Mouse (Mus musculus): Measurements from ENCODE around the gene Dcdc2a. TPM values are rescaled to one million over a fixed set of nuclear protein-coding genes. Genes with fewer than 3 reads are reported as not detected.

Gene Dcdc2a
- 0.09 and 0.78 TPM in 2 replicates for polyA plus RNA-seq (2015; fragmentation: Nextera tagmentation; extraction: Ambion mirVana)

DNA sequence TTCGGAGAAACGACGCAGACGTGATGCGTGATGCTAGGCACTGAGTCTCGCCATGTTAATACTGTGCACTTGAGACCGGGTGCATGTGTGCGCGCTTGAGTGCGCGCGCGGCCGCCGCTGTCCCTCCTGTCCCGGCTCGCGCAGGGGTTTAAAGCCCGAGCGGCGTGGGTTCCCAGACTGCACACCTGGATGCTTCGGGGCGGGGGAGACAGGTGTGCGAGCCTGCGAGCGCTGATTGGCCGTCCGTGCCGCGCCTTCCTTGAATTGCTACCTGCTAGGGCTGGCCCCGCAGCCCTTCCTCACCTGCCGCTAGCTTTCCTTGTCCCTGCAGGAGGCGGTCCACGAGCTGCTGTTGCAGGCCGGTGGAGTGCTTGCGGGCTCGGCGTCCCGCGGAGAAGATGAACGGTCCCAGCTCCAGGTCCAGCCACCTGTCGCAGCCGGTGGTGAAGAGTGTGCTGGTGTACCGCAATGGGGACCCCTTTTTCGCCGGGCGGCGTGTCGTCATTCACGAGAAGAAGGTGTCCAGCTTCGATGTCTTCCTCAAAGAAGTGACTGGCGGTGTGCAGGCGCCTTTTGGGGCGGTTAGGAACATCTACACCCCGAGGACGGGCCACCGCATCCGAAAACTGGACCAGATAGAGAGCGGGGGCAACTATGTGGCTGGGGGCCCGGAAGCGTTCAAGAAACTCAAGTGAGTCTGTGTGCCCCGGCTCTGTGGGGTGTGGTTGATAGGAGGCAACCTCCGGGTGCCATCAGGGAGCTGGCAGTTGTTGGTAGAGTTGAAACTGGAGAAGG is at the start of gene Dcdc2a:
TSS of gene Dcdc2a (plus strand) at position 132 of the 795 bp plus-strand sequence.
- Histone ChIP-seq H3K4me3 (replicated peaks) (peak within 1 kb of the TSS; percentile 41), H3K9me3 (replicated peaks) (no peaks in the 10 kb centered on the region), H3K9ac (no peak within 1 kb of the TSS), H3K27me3 (peaks cover 48% of the 10 kb centered on the region), H3K27ac (replicated peaks) (no peak within 1 kb of the TSS), H3K36me3 (replicated peaks) (no peaks in the 10 kb centered on the region), H3K4me2 (peak within 1 kb of the TSS; percentile 64), H3K4me1 (replicated peaks) (0 out of 2 replicates have a peak, but pooled peaks cover 11% of the 10 kb centered on the region)
- 5% methylated on average over 63 of the region's 63 CpGs for WGBS (ENCODE audit: insufficient replicate concordance)
- no peak for ATAC-seq (ENCODE audit: insufficient read depth)

DNA sequence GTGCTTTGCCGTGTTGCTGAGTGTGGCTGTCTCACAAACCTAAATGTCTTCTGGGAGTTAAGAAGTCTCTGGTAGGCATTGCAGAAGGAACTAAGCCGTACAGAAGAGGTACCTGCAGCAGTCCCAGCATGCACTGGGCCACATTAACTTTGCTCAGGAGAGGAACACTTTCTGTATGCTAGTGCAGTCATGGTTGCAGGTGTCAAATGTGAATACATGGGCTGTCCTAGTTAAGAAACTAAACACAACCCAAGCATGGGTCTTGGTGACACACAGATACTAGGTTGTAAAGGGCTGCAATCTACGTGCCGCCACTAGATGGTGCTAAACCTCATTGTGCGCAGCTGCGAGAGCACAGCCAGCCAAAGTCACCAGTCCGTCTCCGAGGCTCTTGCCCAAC is 48.7 kb upstream of the Dcdc2a start:
- no peak for ATAC-seq (ENCODE audit: insufficient read depth)
- Histone ChIP-seq H3K4me2 (no peak overlapping the region), H3K36me3 (replicated peaks) (peaks cover 31% of the 10 kb centered on the region), H3K4me3 (replicated peaks) (no peak overlapping the region), H3K9me3 (replicated peaks) (no peaks in the 10 kb centered on the region), H3K4me1 (replicated peaks) (no peaks in the 10 kb centered on the region), H3K27me3 (no peaks in the 10 kb centered on the region), H3K27ac (replicated peaks) (no peak overlapping the region), H3K9ac (no peak overlapping the region)
- WGBS (ENCODE audit: insufficient replicate concordance), result 61% methylated on average over 8 of the region's 8 CpGs

DNA sequence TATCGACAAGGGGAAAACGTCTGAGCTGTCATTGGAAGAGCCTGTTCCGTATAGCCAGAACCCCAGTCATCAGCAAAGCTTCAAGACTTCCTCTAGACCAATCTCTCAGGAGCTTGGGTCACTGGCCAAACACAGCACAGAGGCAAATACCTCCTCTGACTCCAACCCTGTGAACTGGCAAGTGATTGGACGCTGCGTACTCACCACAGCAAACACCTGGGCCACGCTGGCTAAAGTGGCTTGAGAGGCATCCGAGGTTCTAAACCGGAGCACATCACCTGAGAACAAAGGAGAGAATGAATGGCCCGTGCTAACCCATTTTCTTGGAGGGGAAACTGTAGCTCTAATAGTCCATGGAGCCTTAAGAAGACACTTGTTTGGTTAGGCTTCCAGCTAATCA is 37.5 kb upstream of the Dcdc2a start:
- no peaks in the 10 kb centered on the region for H3K9me3 ChIP-seq (replicated peaks)
- peaks cover 31% of the 10 kb centered on the region for H3K4me1 ChIP-seq (replicated peaks)
- H3K4me2 ChIP-seq, result peak overlapping the region; percentile 80
- 0 out of 2 replicates have a peak, but pooled peaks cover 4% of the 10 kb centered on the region for H3K36me3 ChIP-seq (replicated peaks)
- no peak overlapping the region for H3K9ac ChIP-seq
- peak overlapping the region; percentile 83 for H3K4me3 ChIP-seq (replicated peaks)
- WGBS (ENCODE audit: insufficient replicate concordance), result 81% methylated on average over 9 of the region's 9 CpGs
- ATAC-seq (ENCODE audit: insufficient read depth), result no peak
- H3K27me3 ChIP-seq, result no peaks in the 10 kb centered on the region
- H3K27ac ChIP-seq (replicated peaks), result no peak overlapping the region

DNA sequence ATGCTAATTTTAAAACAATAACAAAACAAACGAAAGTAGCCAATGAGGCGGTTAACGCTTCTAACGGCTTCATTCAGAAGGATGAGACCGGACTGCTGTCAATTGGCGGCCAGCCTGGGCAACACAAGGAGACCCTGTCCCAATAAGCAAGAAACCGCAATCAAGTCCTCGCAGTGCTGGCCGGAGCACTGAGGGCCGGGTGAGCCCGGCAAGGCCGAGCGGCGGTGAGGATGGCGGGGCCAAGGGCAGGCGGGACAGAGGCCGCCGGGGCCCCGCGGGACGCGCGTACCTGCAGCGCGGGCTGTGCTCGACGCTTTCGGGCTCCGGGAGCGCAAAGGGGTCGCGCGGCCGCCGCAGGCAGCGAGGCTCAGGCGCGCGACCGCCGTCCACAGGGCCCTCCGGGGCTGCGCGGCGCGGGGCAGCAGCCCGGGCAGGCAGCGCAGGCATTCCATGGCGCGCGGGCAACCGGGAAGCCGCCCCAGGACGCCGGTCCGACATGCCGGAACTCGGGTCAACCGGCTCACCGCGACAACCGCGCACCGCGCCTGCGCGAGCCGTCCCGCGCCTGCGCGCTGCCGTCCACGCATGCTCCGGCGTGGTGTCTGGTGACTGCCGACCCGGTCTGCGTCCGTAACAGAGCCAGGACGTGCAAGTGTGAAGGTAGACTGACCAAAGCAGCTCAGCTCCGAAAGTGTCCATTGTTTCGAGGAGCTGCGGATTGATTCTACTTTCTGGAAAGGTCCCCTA is 35.8 kb upstream of the Dcdc2a start, which contains the start of gene Mrs2:
TSS of gene Mrs2 (minus strand) at position 587 of the 747 bp plus-strand sequence.
- WGBS (ENCODE audit: insufficient replicate concordance), result under 1% methylated on average over 84 of the region's 84 CpGs
- Histone ChIP-seq H3K4me2 (peak within 1 kb of the TSS; percentile 80), H3K9me3 (replicated peaks) (no peaks in the 10 kb centered on the region), H3K27me3 (no peaks in the 10 kb centered on the region), H3K9ac (peak within 1 kb of the TSS; percentile 88), H3K4me3 (replicated peaks) (peak within 1 kb of the TSS; percentile 83), H3K27ac (replicated peaks) (peak within 1 kb of the TSS; percentile 74), H3K36me3 (replicated peaks) (0 out of 2 replicates have a peak, but pooled peaks cover 4% of the 10 kb centered on the region), H3K4me1 (replicated peaks) (peaks cover 31% of the 10 kb centered on the region)
- ATAC-seq (ENCODE audit: insufficient read depth), result peak; percentile 94

DNA sequence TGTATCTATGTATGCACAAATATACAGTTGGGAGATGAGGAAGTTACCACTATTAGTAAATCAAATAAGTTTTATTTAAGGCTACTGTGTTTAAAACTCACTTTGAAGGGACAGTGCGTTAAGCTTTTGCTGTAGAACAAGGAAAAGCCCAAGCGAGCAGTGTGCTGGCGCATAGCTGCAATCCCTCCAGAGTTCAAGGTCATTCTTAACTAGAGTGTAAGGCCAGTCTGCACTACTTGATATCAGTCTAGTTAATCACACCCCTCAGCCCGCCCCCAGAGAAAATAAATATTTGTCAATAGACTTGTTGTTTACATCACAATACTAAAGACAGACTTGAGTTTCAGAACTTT is 35.3 kb upstream of the Dcdc2a start:
- H3K4me1 ChIP-seq (replicated peaks), result peaks cover 31% of the 10 kb centered on the region
- H3K36me3 ChIP-seq (replicated peaks), result 0 out of 2 replicates have a peak, but pooled peaks cover 4% of the 10 kb centered on the region
- ATAC-seq (ENCODE audit: insufficient read depth), result no peak; the same call in 1 of the 2 replicates
- WGBS (ENCODE audit: insufficient replicate concordance), result 24% methylated on average over 4 of the region's 4 CpGs
- H3K27ac ChIP-seq (replicated peaks), result peak overlapping the region; percentile 74; the same call in 1 of the 2 replicates
- H3K27me3 ChIP-seq, result no peaks in the 10 kb centered on the region
- H3K4me3 ChIP-seq (replicated peaks), result peak overlapping the region; percentile 83
- H3K9ac ChIP-seq, result peak overlapping the region; percentile 88; the same call in 1 of the 2 replicates
- peak overlapping the region; percentile 80 for H3K4me2 ChIP-seq
- H3K9me3 ChIP-seq (replicated peaks), result no peaks in the 10 kb centered on the region

DNA sequence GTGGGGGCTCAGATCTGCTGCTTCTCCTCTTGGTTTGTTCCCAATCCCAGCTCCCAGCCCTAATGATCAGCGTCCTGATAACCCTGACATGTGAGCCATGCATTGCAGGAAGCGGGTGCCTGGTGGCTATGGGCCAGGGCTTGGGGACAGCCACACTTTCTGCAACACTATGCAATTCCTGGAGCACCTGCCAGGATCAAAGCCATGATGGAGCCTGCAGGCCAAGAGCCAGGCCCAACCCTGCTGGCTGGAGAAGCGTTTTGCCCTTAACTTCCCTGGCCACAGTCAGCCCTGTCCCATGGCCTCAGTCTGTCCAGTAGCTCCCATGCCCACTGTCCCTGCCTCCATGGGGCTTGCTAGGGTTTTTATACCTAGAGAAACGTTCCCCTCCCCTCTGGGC is 33.4 kb upstream of the Dcdc2a start:
- ATAC-seq (ENCODE audit: insufficient read depth), result no peak
- Histone ChIP-seq H3K4me3 (replicated peaks) (no peak overlapping the region), H3K9ac (no peak overlapping the region), H3K27ac (replicated peaks) (no peak overlapping the region), H3K9me3 (replicated peaks) (no peaks in the 10 kb centered on the region), H3K4me2 (no peak overlapping the region), H3K4me1 (replicated peaks) (peaks cover 27% of the 10 kb centered on the region), H3K36me3 (replicated peaks) (0 out of 2 replicates have a peak, but pooled peaks cover 4% of the 10 kb centered on the region), H3K27me3 (no peaks in the 10 kb centered on the region)
- WGBS (ENCODE audit: insufficient replicate concordance), result 65% methylated on average over 4 of the region's 4 CpGs

DNA sequence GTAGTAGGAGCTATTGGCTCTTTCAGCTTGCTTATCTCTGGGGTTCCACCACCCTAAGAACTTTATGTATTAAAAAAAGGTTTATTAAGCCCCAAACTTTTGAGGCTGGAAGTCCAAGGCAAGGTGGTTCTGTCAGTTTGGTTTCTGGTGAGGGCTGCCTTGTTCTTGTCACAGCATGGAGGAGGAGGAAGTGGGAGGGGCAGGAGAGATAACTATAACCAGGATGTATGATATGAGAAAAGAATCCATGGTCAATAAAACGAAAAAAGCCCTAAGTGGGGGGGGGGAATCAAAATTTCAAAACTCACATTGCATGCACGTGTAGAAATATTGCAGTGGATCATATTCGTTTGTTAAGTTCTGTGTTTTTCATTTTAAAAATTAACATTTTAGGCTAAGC is 32.7 kb upstream of the Dcdc2a start:
- Histone ChIP-seq H3K27me3 (no peaks in the 10 kb centered on the region), H3K4me2 (no peak overlapping the region), H3K9me3 (replicated peaks) (no peaks in the 10 kb centered on the region), H3K4me3 (replicated peaks) (no peak overlapping the region), H3K36me3 (replicated peaks) (0 out of 2 replicates have a peak, but pooled peaks cover 3% of the 10 kb centered on the region), H3K9ac (no peak overlapping the region), H3K27ac (replicated peaks) (no peak overlapping the region), H3K4me1 (replicated peaks) (peaks cover 27% of the 10 kb centered on the region)
- 53% methylated on average over 3 of the region's 3 CpGs for WGBS (ENCODE audit: insufficient replicate concordance)
- no peak for ATAC-seq (ENCODE audit: insufficient read depth)

DNA sequence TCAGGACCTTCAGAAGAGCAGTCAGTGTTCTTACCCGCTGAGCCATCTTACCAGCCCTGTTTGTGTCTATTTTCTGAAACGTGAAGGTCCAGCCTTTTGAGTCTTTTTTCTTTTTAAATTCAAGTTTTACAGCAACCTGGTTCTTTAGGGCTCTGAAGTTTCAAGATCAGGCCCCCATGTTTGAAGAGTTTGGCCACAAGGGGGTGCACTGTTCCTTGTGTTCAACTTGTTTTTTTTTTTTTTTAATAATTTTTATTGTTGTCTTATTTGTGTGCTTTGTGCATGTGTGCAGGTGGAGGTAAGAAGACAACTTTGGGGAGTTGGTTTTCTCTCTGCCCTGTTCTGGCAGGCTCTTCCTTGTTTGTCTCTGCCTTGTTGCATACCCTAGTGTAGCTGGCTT is 31.1 kb upstream of the Dcdc2a start:
- H3K27ac ChIP-seq (replicated peaks), result no peak overlapping the region
- H3K27me3 ChIP-seq, result no peaks in the 10 kb centered on the region
- no peaks in the 10 kb centered on the region for H3K9me3 ChIP-seq (replicated peaks)
- peaks cover 12% of the 10 kb centered on the region for H3K4me1 ChIP-seq (replicated peaks)
- H3K9ac ChIP-seq, result no peak overlapping the region
- no peaks in the 10 kb centered on the region for H3K36me3 ChIP-seq (replicated peaks)
- H3K4me3 ChIP-seq (replicated peaks), result no peak overlapping the region
- WGBS (ENCODE audit: insufficient replicate concordance), result 30% methylated on average over 2 of the region's 2 CpGs
- no peak for ATAC-seq (ENCODE audit: insufficient read depth)
- H3K4me2 ChIP-seq, result no peak overlapping the region

DNA sequence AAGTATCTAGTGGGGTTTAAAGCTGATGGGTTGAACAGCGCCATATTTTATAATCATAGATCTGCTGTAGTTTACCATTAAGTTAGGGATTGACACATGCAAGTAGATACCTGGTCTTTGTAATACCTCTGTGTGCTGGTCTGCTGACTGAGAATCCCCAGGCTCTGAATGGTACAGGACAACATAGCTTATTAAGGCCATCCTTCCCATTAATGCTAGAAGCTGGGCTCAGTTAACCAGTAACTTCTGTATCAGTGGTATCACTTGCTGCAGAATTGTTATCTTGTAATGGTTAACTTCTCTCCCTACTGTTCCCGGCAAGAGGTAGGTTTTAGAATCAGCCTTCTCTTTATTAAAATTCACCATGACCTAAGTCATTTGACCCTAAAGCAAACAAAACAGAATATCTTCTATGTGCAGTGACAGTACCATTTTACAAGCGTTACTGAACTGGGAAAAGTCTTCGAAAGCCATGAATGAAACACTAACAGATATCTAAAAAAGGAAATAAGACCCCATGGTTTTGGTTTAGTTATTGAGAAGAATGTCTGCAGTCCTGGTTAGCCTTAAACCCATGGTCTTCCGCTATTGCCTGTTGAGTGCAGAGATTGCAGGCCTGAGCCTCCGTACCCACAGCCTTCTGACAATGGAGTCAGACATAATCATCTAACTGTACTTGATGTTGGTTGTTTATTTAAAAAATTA is 29.2 kb upstream of the Dcdc2a start:
- no peaks in the 10 kb centered on the region for H3K36me3 ChIP-seq (replicated peaks)
- H3K9ac ChIP-seq, result no peak overlapping the region
- H3K4me2 ChIP-seq, result no peak overlapping the region
- H3K4me1 ChIP-seq (replicated peaks), result no peaks in the 10 kb centered on the region
- no peaks in the 10 kb centered on the region for H3K27me3 ChIP-seq
- no peak overlapping the region for H3K4me3 ChIP-seq (replicated peaks)
- H3K9me3 ChIP-seq (replicated peaks), result no peaks in the 10 kb centered on the region
- no peak overlapping the region for H3K27ac ChIP-seq (replicated peaks)
- 68% methylated on average over 6 of the region's 6 CpGs for WGBS (ENCODE audit: insufficient replicate concordance)
- ATAC-seq (ENCODE audit: insufficient read depth), result no peak

DNA sequence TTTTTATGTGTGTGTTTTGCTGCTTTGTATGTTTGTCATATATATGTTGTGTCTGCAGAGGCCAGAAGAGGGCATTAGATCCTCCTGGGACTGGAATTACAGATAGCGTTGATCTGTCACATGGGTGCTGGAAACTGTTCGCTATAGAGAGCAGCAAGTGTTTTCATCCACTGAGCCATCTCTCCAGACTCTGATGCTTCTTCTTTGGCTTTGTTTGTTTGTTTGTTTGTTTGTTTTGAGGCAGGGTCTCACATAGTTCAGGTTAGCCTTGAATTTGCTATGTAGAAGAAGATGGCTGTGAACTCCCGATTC is 28.7 kb upstream of the Dcdc2a start:
- Histone ChIP-seq H3K4me1 (replicated peaks) (no peaks in the 10 kb centered on the region), H3K9me3 (replicated peaks) (no peaks in the 10 kb centered on the region), H3K9ac (no peak overlapping the region), H3K4me3 (replicated peaks) (no peak overlapping the region), H3K4me2 (no peak overlapping the region), H3K27me3 (no peaks in the 10 kb centered on the region), H3K27ac (replicated peaks) (no peak overlapping the region), H3K36me3 (replicated peaks) (no peaks in the 10 kb centered on the region)
- WGBS (ENCODE audit: insufficient replicate concordance), result 66% methylated on average over 3 of the region's 3 CpGs
- ATAC-seq (ENCODE audit: insufficient read depth), result no peak

DNA sequence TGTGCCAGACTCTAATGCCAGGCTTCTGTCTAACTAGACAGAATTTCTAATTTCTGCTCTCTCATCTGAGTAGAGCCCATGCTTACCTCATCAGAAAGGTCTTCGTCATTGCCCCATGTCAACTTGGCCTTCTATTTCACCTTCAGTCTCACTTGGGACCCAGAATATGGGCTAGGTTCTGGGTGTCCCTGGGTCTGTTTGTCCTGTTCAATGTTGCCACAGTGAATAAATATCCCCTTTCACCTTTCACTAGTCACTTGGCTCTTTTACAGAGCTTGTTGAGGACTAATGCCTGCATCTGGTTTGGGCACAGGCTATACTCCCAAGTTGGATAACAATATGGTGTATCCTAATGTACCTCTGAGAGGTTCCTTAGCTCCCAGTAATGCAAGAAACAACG is 16.3 kb upstream of the Dcdc2a start:
- no peak for ATAC-seq (ENCODE audit: insufficient read depth)
- H3K4me2 ChIP-seq, result no peak overlapping the region
- H3K9me3 ChIP-seq (replicated peaks), result no peaks in the 10 kb centered on the region
- no peak overlapping the region for H3K27ac ChIP-seq (replicated peaks)
- no peaks in the 10 kb centered on the region for H3K27me3 ChIP-seq
- H3K4me3 ChIP-seq (replicated peaks), result no peak overlapping the region
- WGBS (ENCODE audit: insufficient replicate concordance), result 39% methylated on average over 2 of the region's 2 CpGs
- no peaks in the 10 kb centered on the region for H3K4me1 ChIP-seq (replicated peaks)
- no peaks in the 10 kb centered on the region for H3K36me3 ChIP-seq (replicated peaks)
- H3K9ac ChIP-seq, result no peak overlapping the region

Measured in liver, embryonic 15.5 days (tissue).